Mouse (Mus musculus): Measurements from ENCODE around the gene Selenov. TPM values are rescaled to one million over a fixed set of nuclear protein-coding genes. Genes with fewer than 3 reads are reported as not detected.

The Selenov gene
- polyA plus RNA-seq, 1 experiment: 1.4 TPM

DNA sequence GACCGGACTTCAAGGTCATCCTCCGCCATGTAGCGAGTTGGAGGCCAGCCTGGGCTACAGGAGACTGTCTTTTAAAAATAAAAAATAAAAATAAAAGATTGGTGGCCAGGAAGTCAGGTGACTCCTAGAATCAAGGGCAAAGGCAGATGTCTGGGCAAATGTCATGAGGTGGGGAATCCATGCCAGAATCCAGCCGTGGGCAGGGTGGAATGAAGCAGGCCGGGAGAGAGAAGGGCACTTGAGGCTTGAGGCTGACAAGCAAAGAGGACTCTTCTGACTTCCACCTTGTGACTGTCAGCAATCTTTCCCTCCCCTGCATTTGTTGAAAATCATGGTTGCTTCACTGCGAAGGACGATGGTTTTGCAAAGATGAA lies 12.7 kb downstream of the Selenov start:
- 67% methylated on average over 7 of the region's 7 CpGs for WGBS

GRCm38 (mm10) chr7:28277615-28278278 lies 13.2 kb downstream of the Selenov start, which contains the start of gene Eid2b:
Gene Eid2b, plus strand, starts transcription at chr7:28277739.
- Histone ChIP-seq H3K4me1 (ENCODE audit: control insufficient read depth, insufficient read depth, low read length) (no peaks in the 10 kb centered on the region; the same call in 1 of the 2 replicates), H3K27ac (ENCODE audit: insufficient read depth, low read length) (peak within 1 kb of the TSS; percentile 96), H3K4me3 (replicated peaks; ENCODE audit: insufficient read depth, low read depth, low read length) (peak within 1 kb of the TSS; percentile 89), H3K27me3 (ENCODE audit: control insufficient read depth, insufficient read depth, low read length) (no peaks in the 10 kb centered on the region)
- TF ChIP-seq POLR2A (IDR thresholded peaks at IDR 0.05; ENCODE audit: borderline replicate concordance, insufficient read depth, low read length): peak; percentile 76; the same call in 1 of the 2 replicates
- peak; percentile 83 for TF ChIP-seq CTCF (IDR thresholded peaks at IDR 0.05; ENCODE audit: borderline replicate concordance, insufficient read depth, low read depth, low read length)
- DNase-seq: peak; percentile 95 to 98
- WGBS: 2% methylated on average over 68 of the region's 68 CpGs

More for the DNA sequence above, 12.7 kb downstream of the Selenov start:
- TF ChIP-seq CTCF (IDR thresholded peaks at IDR 0.05; ENCODE audit: borderline replicate concordance, insufficient read depth, low read depth, low read length) (no peak), POLR2A (IDR thresholded peaks at IDR 0.05; ENCODE audit: borderline replicate concordance, insufficient read depth, low read length) (no peak)
- H3K27ac ChIP-seq (ENCODE audit: insufficient read depth, low read length): no peak overlapping the region; the same call in 1 of the 2 replicates
- DNase-seq: no peak
- no peaks in the 10 kb centered on the region; the same call in 1 of the 2 replicates for H3K4me1 ChIP-seq (ENCODE audit: control insufficient read depth, insufficient read depth, low read length)
- no peaks in the 10 kb centered on the region for H3K27me3 ChIP-seq (ENCODE audit: control insufficient read depth, insufficient read depth, low read length)
- H3K4me3 ChIP-seq (replicated peaks; ENCODE audit: insufficient read depth, low read depth, low read length): peak overlapping the region; percentile 89

DNA sequence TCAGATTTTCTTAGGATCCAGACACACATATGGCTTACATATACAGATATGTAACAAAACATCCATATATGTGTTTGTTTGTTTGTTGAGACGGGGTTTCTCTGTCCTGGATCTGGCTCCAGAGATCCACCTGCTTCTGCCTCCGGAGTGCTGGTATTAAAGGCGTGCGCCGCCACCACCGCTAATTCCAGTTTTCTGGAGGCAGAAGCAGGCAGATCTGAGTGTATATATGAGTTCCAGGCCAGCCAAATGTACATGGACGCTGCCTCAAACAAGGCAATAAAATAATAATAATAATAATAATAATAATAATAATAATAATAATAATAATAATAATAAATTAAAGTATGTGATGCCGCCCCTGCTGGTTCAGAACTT lies 13.8 kb downstream of the Selenov start:
- WGBS: 57% methylated on average over 8 of the region's 8 CpGs
- DNase-seq: peak in 1 of 2 experiments; percentile 32
- peak overlapping the region; percentile 89 for H3K4me3 ChIP-seq (replicated peaks; ENCODE audit: insufficient read depth, low read depth, low read length)
- no peaks in the 10 kb centered on the region; the same call in 1 of the 2 replicates for H3K4me1 ChIP-seq (ENCODE audit: control insufficient read depth, insufficient read depth, low read length)
- H3K27me3 ChIP-seq (ENCODE audit: control insufficient read depth, insufficient read depth, low read length): no peaks in the 10 kb centered on the region
- no peak overlapping the region for H3K27ac ChIP-seq (ENCODE audit: insufficient read depth, low read length)
- TF ChIP-seq POLR2A (IDR thresholded peaks at IDR 0.05; ENCODE audit: borderline replicate concordance, insufficient read depth, low read length) (no peak), CTCF (IDR thresholded peaks at IDR 0.05; ENCODE audit: borderline replicate concordance, insufficient read depth, low read depth, low read length) (no peak)

GRCm38 (mm10) chr7:28271761-28272160 lies 19.2 kb downstream of the Selenov start:
- 72% methylated on average over 3 of the region's 3 CpGs for WGBS
- H3K27me3 ChIP-seq (ENCODE audit: control insufficient read depth, insufficient read depth, low read length): no peaks in the 10 kb centered on the region
- no peak for DNase-seq
- H3K4me3 ChIP-seq (replicated peaks; ENCODE audit: insufficient read depth, low read depth, low read length): no peak overlapping the region
- H3K4me1 ChIP-seq (ENCODE audit: control insufficient read depth, insufficient read depth, low read length): no peaks in the 10 kb centered on the region
- TF ChIP-seq CTCF (IDR thresholded peaks at IDR 0.05; ENCODE audit: borderline replicate concordance, insufficient read depth, low read depth, low read length) (no peak), POLR2A (IDR thresholded peaks at IDR 0.05; ENCODE audit: borderline replicate concordance, insufficient read depth, low read length) (no peak)
- H3K27ac ChIP-seq (ENCODE audit: insufficient read depth, low read length): no peak overlapping the region

- 91% methylated on average over 12 of the region's 12 CpGs for WGBS
- H3K27me3 ChIP-seq (ENCODE audit: control insufficient read depth, insufficient read depth, low read length): no peaks in the 10 kb centered on the region
- TF ChIP-seq CTCF (IDR thresholded peaks at IDR 0.05; ENCODE audit: borderline replicate concordance, insufficient read depth, low read depth, low read length): no peak; the same call in 1 of the 2 replicates
- no peak for TF ChIP-seq POLR2A (IDR thresholded peaks at IDR 0.05; ENCODE audit: borderline replicate concordance, insufficient read depth, low read length)
- H3K27ac ChIP-seq (ENCODE audit: insufficient read depth, low read length): no peak overlapping the region
- H3K4me3 ChIP-seq (replicated peaks; ENCODE audit: insufficient read depth, low read depth, low read length): no peak overlapping the region
- no peak for DNase-seq
- no peaks in the 10 kb centered on the region for H3K4me1 ChIP-seq (ENCODE audit: control insufficient read depth, insufficient read depth, low read length)
Observed at GRCm38 (mm10) chr7:28269355-28269754, 21.6 kb downstream of the Selenov start.

- no peak for DNase-seq
- TF ChIP-seq POLR2A (IDR thresholded peaks at IDR 0.05; ENCODE audit: borderline replicate concordance, insufficient read depth, low read length) (no peak), CTCF (IDR thresholded peaks at IDR 0.05; ENCODE audit: borderline replicate concordance, insufficient read depth, low read depth, low read length) (no peak)
- Histone ChIP-seq H3K4me1 (ENCODE audit: control insufficient read depth, insufficient read depth, low read length) (no peaks in the 10 kb centered on the region), H3K4me3 (replicated peaks; ENCODE audit: insufficient read depth, low read depth, low read length) (peak overlapping the region; percentile 73), H3K27me3 (ENCODE audit: control insufficient read depth, insufficient read depth, low read length) (no peaks in the 10 kb centered on the region), H3K27ac (ENCODE audit: insufficient read depth, low read length) (peak overlapping the region; percentile 76)
- whole genome bisulfite sequencing: 17% methylated on average over 16 of the region's 16 CpGs
Observed at GRCm38 (mm10) chr7:28268576-28268975, 22.4 kb downstream of the Selenov start.

DNA sequence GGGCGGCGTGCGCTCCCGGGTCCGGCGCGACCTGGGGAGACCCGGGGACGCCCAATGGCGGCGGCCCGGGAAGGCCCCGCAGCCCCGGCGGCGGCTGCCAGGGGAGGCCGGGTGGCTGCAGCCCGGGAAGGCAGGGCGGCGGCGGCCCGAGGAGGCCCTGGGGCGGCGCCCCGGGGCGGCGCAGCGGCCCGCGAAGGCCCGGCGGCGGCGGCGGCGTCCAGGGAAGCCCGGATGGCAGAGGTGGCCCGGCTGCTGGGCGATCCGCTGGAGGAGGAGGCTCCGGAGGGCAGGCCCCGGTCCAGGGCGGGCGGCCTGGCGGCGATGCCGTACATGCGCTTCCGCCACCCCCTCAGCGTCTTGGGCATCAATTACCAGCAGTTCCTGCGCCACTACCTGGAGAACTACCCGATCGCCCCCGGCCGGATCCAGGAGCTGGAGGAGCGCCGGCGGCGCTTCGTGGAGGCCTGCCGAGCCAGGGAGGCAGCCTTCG lies 22.9 kb downstream of the Selenov start:
- WGBS: under 1% methylated on average over 47 of the region's 62 CpGs
- Histone ChIP-seq H3K4me1 (ENCODE audit: control insufficient read depth, insufficient read depth, low read length) (no peaks in the 10 kb centered on the region), H3K27me3 (ENCODE audit: control insufficient read depth, insufficient read depth, low read length) (no peaks in the 10 kb centered on the region), H3K4me3 (replicated peaks; ENCODE audit: insufficient read depth, low read depth, low read length) (peak overlapping the region; percentile 73), H3K27ac (ENCODE audit: insufficient read depth, low read length) (peak overlapping the region; percentile 76)
- DNase-seq: peak; percentile 71 to 79
- TF ChIP-seq POLR2A (IDR thresholded peaks at IDR 0.05; ENCODE audit: borderline replicate concordance, insufficient read depth, low read length) (no peak), CTCF (IDR thresholded peaks at IDR 0.05; ENCODE audit: borderline replicate concordance, insufficient read depth, low read depth, low read length) (no peak)
